Mouse (Mus musculus) G1E (cell line): ENCODE results near the gene Phkb. TPM values are rescaled to one million over a fixed set of nuclear protein-coding genes. Genes with fewer than 3 reads are reported as not detected.

Experiments
- ATAC-seq: 2 replicates; pipeline ENCODE4 v1.8.0; 2016; ENCODE audit warnings: mild to moderate bottlenecking; ENCODE audit not compliant: insufficient number of reproducible peaks, poor library complexity, low FRiP score, severe bottlenecking; ENCODE audit errors: extremely low read depth
- DNase-seq: peaks from one replicate; pipeline ENCODE4 v3.0.0; 2012; ENCODE audit warnings: low spot score
- H3K27me3 ChIP-seq: 2 replicates; pipeline ENCODE4 v1.6.1; 2012; ENCODE audit warnings: mild to moderate bottlenecking, low read length, inconsistent platforms; ENCODE audit not compliant: insufficient read depth
- H3K36me3 ChIP-seq: replicated peaks from 2 replicates; pipeline ENCODE3; 2012; ENCODE audit warnings: mild to moderate bottlenecking, inconsistent platforms
- H3K4me1 ChIP-seq: 2 replicates; pipeline ENCODE4 v1.6.1; 2012; ENCODE audit warnings: low read depth, low read length, inconsistent platforms, mixed read lengths; ENCODE audit not compliant: insufficient read depth
- H3K4me3 ChIP-seq: 2 replicates; pipeline ENCODE4 v1.5.1; 2012; ENCODE audit warnings: low read depth, mild to moderate bottlenecking, inconsistent platforms, low read length, moderate library complexity, mixed read lengths
- H3K9me3 ChIP-seq: replicated peaks from 2 replicates; pipeline ENCODE4 v1.6.1; 2012; ENCODE audit warnings: inconsistent platforms
- CTCF ChIP-seq: IDR thresholded peaks from 2 replicates; pipeline ENCODE4 v1.5.1; 2012; ENCODE audit warnings: low read depth, low read length, inconsistent platforms, mixed read lengths
- GATA1 ChIP-seq: IDR thresholded peaks from 2 replicates; pipeline ENCODE4 v1.6.1; 2012; ENCODE audit warnings: borderline replicate concordance, low read length, inconsistent platforms, mixed read lengths
- GATA2 ChIP-seq: IDR thresholded peaks from 2 replicates; pipeline ENCODE4 v1.6.1; 2012; ENCODE audit warnings: low read depth, low read length, inconsistent platforms, borderline replicate concordance
- POLR2AphosphoS5 ChIP-seq: IDR thresholded peaks from 2 replicates; pipeline ENCODE4 v1.6.1; 2012; ENCODE audit warnings: low read depth, low read length, inconsistent platforms; ENCODE audit not compliant: insufficient replicate concordance
- TAL1 ChIP-seq: conservative IDR thresholded peaks from 2 replicates; pipeline ENCODE4 v1.6.1; 2012; ENCODE audit warnings: low read depth, low read length, inconsistent platforms, mixed read lengths
- polyA plus RNA-seq: library from polyadenylated mRNA; stranded (reverse); fragments of >175 nt; gene quantifications from 2 replicates; pipeline ENCODE4 v1.2.3, GENCODE M21; 2012
- total RNA-seq, 2 experiments: library from RNA; stranded (forward) in 1 of 2; stranded (reverse) in 1 of 2; fragments of 200-1000 nt in 1 of 2; fragments of >200 nt in 1 of 2; fragmentation: Nextera tagmentation in 1 of 2; gene quantifications; 2 replicates each; pipeline ENCODE4 v1.2.3; 2014 to 2017

Phkb gene
- total and polyA plus RNA-seq, 3 experiments = 4.6 to 115 (median 52.1) TPM

- H3K27me3 ChIP-seq = no peaks in the 10 kb centered on the region
- no peak for TF ChIP-seq GATA1
- TF ChIP-seq CTCF = no peak
- TF ChIP-seq GATA2 = no peak
- H3K36me3 ChIP-seq = peaks cover 52% of the 10 kb centered on the region
- no peaks in the 10 kb centered on the region for H3K4me1 ChIP-seq
- no peak for DNase-seq
- no peak for ATAC-seq
- H3K4me3 ChIP-seq = no peak overlapping the region
- no peaks in the 10 kb centered on the region for H3K9me3 ChIP-seq
Measured at GRCm38 (mm10) chr8:85936148-85936547, 95.4 kb downstream of the Phkb start.

GRCm38 (mm10) chr8:85937343-85937742 is 96.6 kb downstream of the Phkb start:
- TF ChIP-seq CTCF (no peak), POLR2AphosphoS5 (no peak), GATA2 (no peak), GATA1 (no peak), TAL1 (no peak)
- Histone ChIP-seq H3K4me3 (no peak overlapping the region), H3K27me3 (no peaks in the 10 kb centered on the region), H3K9me3 (no peaks in the 10 kb centered on the region), H3K4me1 (no peaks in the 10 kb centered on the region), H3K36me3 (peaks cover 59% of the 10 kb centered on the region)
- ATAC-seq = no peak
- no peak for DNase-seq

GRCm38 (mm10) chr8:85944820-85945219 is 104.1 kb downstream of the Phkb start:
- ATAC-seq (no peak), DNase-seq (no peak)
- H3K36me3 ChIP-seq = peaks cover 53% of the 10 kb centered on the region

GRCm38 (mm10) chr8:85958391-85958790 is 117.6 kb downstream of the Phkb start:
- H3K4me1 ChIP-seq = no peaks in the 10 kb centered on the region
- H3K4me3 ChIP-seq = no peak overlapping the region
- H3K27me3 ChIP-seq = no peaks in the 10 kb centered on the region
- TF ChIP-seq POLR2AphosphoS5 (no peak), GATA1 (no peak), CTCF (no peak), TAL1 (no peak), GATA2 (no peak)
- DNase-seq = no peak
- H3K36me3 ChIP-seq = peaks cover 48% of the 10 kb centered on the region
- ATAC-seq = no peak
- no peaks in the 10 kb centered on the region for H3K9me3 ChIP-seq

More at GRCm38 (mm10) chr8:85944820-85945219, 104.1 kb downstream of the Phkb start:
- peaks cover 3% of the 10 kb centered on the region; the same call in 1 of the 2 replicates for H3K4me1 ChIP-seq
- no peak overlapping the region for H3K4me3 ChIP-seq
- TF ChIP-seq GATA2 (no peak), CTCF (no peak), POLR2AphosphoS5 (no peak), TAL1 (no peak), GATA1 (no peak)
- no peaks in the 10 kb centered on the region for H3K9me3 ChIP-seq
- no peaks in the 10 kb centered on the region for H3K27me3 ChIP-seq

- TF ChIP-seq GATA2 (no peak), GATA1 (no peak), POLR2AphosphoS5 (no peak), CTCF (no peak), TAL1 (no peak)
- ATAC-seq = no peak
- peaks cover 58% of the 10 kb centered on the region for H3K36me3 ChIP-seq
Measured at GRCm38 (mm10) chr8:85959880-85960279, 119.1 kb downstream of the Phkb start.

GRCm38 (mm10) chr8:85977588-85978077 is 136.9 kb downstream of the Phkb start:
- Histone ChIP-seq H3K9me3 (no peaks in the 10 kb centered on the region), H3K4me3 (no peak overlapping the region), H3K27me3 (no peaks in the 10 kb centered on the region), H3K36me3 (peaks cover 17% of the 10 kb centered on the region), H3K4me1 (no peaks in the 10 kb centered on the region)
- ATAC-seq (no peak), DNase-seq (no peak)
- TF ChIP-seq POLR2AphosphoS5 (no peak), GATA1 (no peak), TAL1 (no peak), CTCF (no peak), GATA2 (no peak)

More at GRCm38 (mm10) chr8:85959880-85960279, 119.1 kb downstream of the Phkb start:
- H3K4me1 ChIP-seq = no peaks in the 10 kb centered on the region
- H3K9me3 ChIP-seq = no peaks in the 10 kb centered on the region
- H3K27me3 ChIP-seq = no peaks in the 10 kb centered on the region
- no peak overlapping the region for H3K4me3 ChIP-seq
- DNase-seq = no peak
